Comparison of ENCODE assay signal across 8 mouse cellular contexts in the genomic region with DNA sequence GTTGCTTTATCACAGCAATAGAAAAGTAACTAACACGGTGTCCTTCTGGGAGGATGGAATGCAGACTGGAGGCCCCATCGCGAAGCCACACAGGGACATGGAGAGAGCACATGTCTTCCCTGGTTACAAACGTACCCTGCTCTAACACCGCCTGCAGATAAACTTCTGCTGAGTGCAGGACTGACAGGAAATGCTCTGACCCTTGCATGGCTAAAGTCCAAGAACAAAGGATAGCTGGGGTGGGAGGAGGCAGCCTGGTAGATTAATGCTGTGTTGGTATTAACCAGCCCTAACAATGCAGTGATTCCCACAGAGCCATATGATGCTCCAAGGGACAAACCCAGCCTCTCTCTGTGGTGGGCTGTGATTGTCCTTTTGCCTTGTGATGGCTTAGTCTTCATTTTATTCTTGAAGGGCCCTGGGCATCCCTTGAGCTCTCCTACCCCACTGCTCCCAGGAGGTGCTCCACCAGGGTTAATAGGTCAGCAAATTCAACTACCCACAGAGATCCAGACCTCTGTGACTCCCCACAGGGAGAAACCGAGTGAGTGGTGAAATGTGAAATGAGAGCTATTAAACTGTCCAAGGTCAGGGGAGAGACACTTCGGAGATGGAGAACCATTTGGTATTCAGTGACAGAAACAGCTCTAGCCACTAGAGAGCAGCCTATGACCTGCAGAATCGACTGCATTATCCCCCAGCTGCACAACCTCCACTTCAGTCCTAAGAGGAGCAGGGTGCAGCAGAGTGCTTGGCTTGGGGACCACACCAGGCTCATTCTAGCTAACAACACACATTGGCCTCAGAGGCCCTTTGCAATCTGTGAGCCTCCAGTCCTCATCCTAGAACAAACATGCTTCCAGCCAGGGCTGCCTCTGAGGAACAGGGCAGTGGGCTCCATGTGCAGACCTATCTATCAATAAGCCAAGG. TPM values are rescaled to one million over a fixed set of nuclear protein-coding genes. Genes with fewer than 3 reads are reported as not detected.
DNase-seq lines count a peak whose midpoint lies in the region; ATAC-seq lines count a peak whose summit lies in the region.

No protein-coding gene starts in this region.

- peak; percentile 29 for DNase-seq in layer of hippocampus, adult 11-12 months (ENCODE audit: low spot score)
- no peak for DNase-seq in layer of hippocampus, postnatal 25 days (ENCODE audit: extremely low spot score in 1 of 2, low spot score in 1 of 2)
- DNase-seq in CD4-positive helper T cell, adult 2 months (ENCODE audit: low read depth, low spot score): peak; percentile 23
- DNase-seq in layer of hippocampus, postnatal 10 days (ENCODE audit: low spot score in 2 of 2): peak; percentile 37 to 52
- peak; percentile 31 for DNase-seq in retina, postnatal 7 days (ENCODE audit: low read depth, low spot score)
- no peak for DNase-seq in gastrocnemius, postnatal 25 days

- ATAC-seq in common myeloid progenitor, adult 5-6 weeks (replicated peaks; ENCODE audit: low read depth, poor library complexity, severe bottlenecking): peak; percentile 42
- ATAC-seq in hematopoietic stem cell, adult 5-6 weeks (replicated peaks in 1 of 2; ENCODE audit: insufficient read depth in 1 of 2, low FRiP score in 2 of 2, low TSS enrichment in 1 of 2, low read depth in 1 of 2, poor library complexity in 2 of 2, severe bottlenecking in 2 of 2): peak; percentile 45 to 50; a peak in 2 of 4 replicates

RNA-seq across cellular contexts. Expression of a gene that starts 28.1 kb away (rescaled TPM):
- under 1 TPM; 0.20 to 0.26 TPM for total RNA-seq in layer of hippocampus, postnatal 25 days (2021)
- 1.7 TPM in 1 of 2 replicates, not detected in the other for total RNA-seq in common myeloid progenitor, adult 5-6 weeks (2017)
- 5.0 and 6.4 TPM in 2 replicates for total RNA-seq in hematopoietic stem cell, adult 5-6 weeks (2017)
- under 1 TPM; 0.71 to 0.94 TPM for total RNA-seq in layer of hippocampus, postnatal 10 days (2021)
- under 1 TPM; 0.51 to 0.90 TPM for total RNA-seq in gastrocnemius, postnatal 25 days (2021)

RNA-seq across cellular contexts. Expression of a gene that starts 46.9 kb away (rescaled TPM):
- total RNA-seq in layer of hippocampus, postnatal 25 days (2021): 10 to 100 TPM; 60.1 to 64.2 TPM
- 34.9 and 50.2 TPM in 2 replicates for total RNA-seq in common myeloid progenitor, adult 5-6 weeks (2017)
- total RNA-seq in hematopoietic stem cell, adult 5-6 weeks (2017): 53.2 and 56.3 TPM in 2 replicates
- total RNA-seq in layer of hippocampus, postnatal 10 days (2021): 10 to 100 TPM; 52.7 to 67.3 TPM
- 10 to 100 TPM; 26.3 to 28.9 TPM for total RNA-seq in gastrocnemius, postnatal 25 days (2021)

Comparison
In these comparisons a context has a peak if more than half of its experiments do, and no peak if none do; other contexts are left out.
1. DNase-seq: peak in layer of hippocampus, adult 11-12 months (single experiment), CD4-positive helper T cell, adult 2 months (single experiment), layer of hippocampus, postnatal 10 days (2 of 2) and retina, postnatal 7 days (single experiment); none in layer of hippocampus, postnatal 25 days (0 of 2) and gastrocnemius, postnatal 25 days (single experiment).